Mouse (Mus musculus) liver, adult 2 months (tissue): ENCODE results near the gene Vopp1.

Experiments used
- CTCF ChIP-seq: fragments of 200-500 bp; IDR thresholded peaks from 2 replicates; pipeline ENCODE4 v1.5.1; 2011; ENCODE audit warnings: low read depth, low read length, control low read depth
- POLR2A ChIP-seq: fragments of 200-500 bp; IDR thresholded peaks from 2 replicates; pipeline ENCODE4 v1.6.1; 2011; ENCODE audit warnings: low read length, control low read depth; ENCODE audit not compliant: insufficient read depth; ENCODE audit errors: extremely low read depth

DNA sequence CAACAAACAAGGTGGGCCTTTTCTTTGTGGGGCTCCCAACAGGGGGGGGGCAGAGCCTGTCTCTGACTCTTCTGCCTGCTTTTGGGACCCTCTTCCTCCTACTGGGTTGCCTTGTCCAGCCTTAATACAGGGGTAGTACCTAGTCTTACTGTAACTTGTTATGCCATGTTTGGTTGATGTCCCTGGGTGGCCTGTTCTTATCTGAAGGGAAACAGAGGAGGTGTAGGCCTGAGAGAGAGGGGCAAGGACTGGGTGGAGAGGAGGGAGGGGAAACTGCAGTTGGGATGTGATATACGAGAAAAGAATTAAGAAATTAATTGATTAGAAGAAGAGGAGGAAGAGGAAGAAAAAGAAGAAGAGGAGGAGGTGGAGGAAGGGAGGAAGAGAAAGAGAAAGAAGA, 58.7 kb downstream of the Vopp1 start:
- TF ChIP-seq CTCF (no peak), POLR2A (no peak)
